Mouse (Mus musculus): ENCODE measurements at regions not wholly inside any gene's neighbourhood (a gene's known extent, or its start where the extent isn't known, plus 50 kb on each side); places are given as distances from the start of the nearest gene placed in this dataset.

- Histone ChIP-seq H3K36me3 (ENCODE audit: control insufficient read depth in 1 of 2, insufficient read depth in 2 of 2, low read length in 2 of 2) (no peaks in the 10 kb centered on the region), H3K27ac (ENCODE audit: control insufficient read depth, low read depth, low read length) (no peak overlapping the region), H3K79me2 (ENCODE audit: control insufficient read depth, insufficient read depth, low read length, poor library complexity) (no peaks in the 10 kb centered on the region), H3K4me3 (ENCODE audit: control insufficient read depth in 1 of 2, insufficient read depth in 1 of 2, low read depth in 2 of 2, low read length in 2 of 2) (no peak overlapping the region), H3K9me3 (replicated peaks; ENCODE audit: insufficient read depth, low read length) (no peaks in the 10 kb centered on the region), H3K27me3 (ENCODE audit: control insufficient read depth in 1 of 2, insufficient read depth in 2 of 2, low read length in 2 of 2) (no peaks in the 10 kb centered on the region), H3K4me1 (ENCODE audit: control insufficient read depth in 1 of 2, insufficient read depth in 2 of 2, low read length in 2 of 2) (no peaks in the 10 kb centered on the region), H3K9ac (ENCODE audit: control insufficient read depth, low read depth, low read length, poor library complexity, severe bottlenecking) (no peak overlapping the region)
- no peak for TF ChIP-seq EP300 (IDR thresholded peaks at IDR 0.05; ENCODE audit: low read depth in 1 of 2, low read length in 2 of 2)
- no peak for TF ChIP-seq POLR2A (IDR thresholded peaks at IDR 0.05; ENCODE audit: control insufficient read depth in 1 of 2, insufficient read depth in 1 of 2, low read depth in 1 of 2, low read length in 2 of 2, poor library complexity in 1 of 2)
- no peak for TF ChIP-seq ZNF384 (IDR thresholded peaks at IDR 0.05; ENCODE audit: low read depth, low read length)
- no peak for TF ChIP-seq SMC3 (IDR thresholded peaks at IDR 0.05; ENCODE audit: low read depth, low read length)
- no peak for TF ChIP-seq ETS1 (IDR thresholded peaks at IDR 0.05; ENCODE audit: low read depth, low read length)
- TF ChIP-seq E2F4 (IDR thresholded peaks at IDR 0.05; ENCODE audit: borderline replicate concordance, low read depth, low read length): no peak
- TF ChIP-seq ZKSCAN1 (IDR thresholded peaks at IDR 0.05; ENCODE audit: low read depth, low read length): no peak
- DNase-seq (ENCODE audit: low read depth, low spot score): no peak
Observed at GRCm38 (mm10) chr12:27786716-27787291, 444.4 kb upstream of the Sox11 start.

GRCm38 (mm10) chr12:27780801-27781200 is 438.4 kb upstream of the Sox11 start:
- Histone ChIP-seq H3K4me1 (ENCODE audit: control insufficient read depth in 1 of 2, insufficient read depth in 2 of 2, low read length in 2 of 2) (no peaks in the 10 kb centered on the region), H3K4me3 (ENCODE audit: control insufficient read depth in 1 of 2, insufficient read depth in 1 of 2, low read depth in 2 of 2, low read length in 2 of 2) (no peak overlapping the region), H3K36me3 (ENCODE audit: control insufficient read depth in 1 of 2, insufficient read depth in 2 of 2, low read length in 2 of 2) (no peaks in the 10 kb centered on the region), H3K9me3 (replicated peaks; ENCODE audit: insufficient read depth, low read length) (no peaks in the 10 kb centered on the region), H3K27ac (ENCODE audit: control insufficient read depth, low read depth, low read length) (no peak overlapping the region), H3K27me3 (ENCODE audit: control insufficient read depth in 1 of 2, insufficient read depth in 2 of 2, low read length in 2 of 2) (no peaks in the 10 kb centered on the region), H3K79me2 (ENCODE audit: control insufficient read depth, insufficient read depth, low read length, poor library complexity) (no peaks in the 10 kb centered on the region), H3K9ac (ENCODE audit: control insufficient read depth, low read depth, low read length, poor library complexity, severe bottlenecking) (no peak overlapping the region)
- no peak for TF ChIP-seq CTCF (IDR thresholded peaks at IDR 0.05 in 2 of 3, conservative IDR thresholded peaks at IDR 0.05 in 1 of 3; ENCODE audit: control insufficient read depth in 1 of 3, insufficient read depth in 1 of 3, low read depth in 2 of 3, low read length in 3 of 3, poor library complexity in 1 of 3, severe bottlenecking in 1 of 3)
- TF ChIP-seq ZNF384 (IDR thresholded peaks at IDR 0.05; ENCODE audit: low read depth, low read length): no peak
- TF ChIP-seq GATA1 (IDR thresholded peaks at IDR 0.05; ENCODE audit: low read depth, low read length): no peak
- TF ChIP-seq ZMIZ1 (IDR thresholded peaks at IDR 0.05; ENCODE audit: low read depth, low read length): no peak
- TF ChIP-seq ZC3H11A (IDR thresholded peaks at IDR 0.05; ENCODE audit: low read depth, low read length): no peak
- TF ChIP-seq RAD21 (IDR thresholded peaks at IDR 0.05; ENCODE audit: low read depth, low read length): no peak
- TF ChIP-seq NELFE (IDR thresholded peaks at IDR 0.05; ENCODE audit: low read depth, low read length): no peak
- DNase-seq (ENCODE audit: low read depth, low spot score): no peak

DNA sequence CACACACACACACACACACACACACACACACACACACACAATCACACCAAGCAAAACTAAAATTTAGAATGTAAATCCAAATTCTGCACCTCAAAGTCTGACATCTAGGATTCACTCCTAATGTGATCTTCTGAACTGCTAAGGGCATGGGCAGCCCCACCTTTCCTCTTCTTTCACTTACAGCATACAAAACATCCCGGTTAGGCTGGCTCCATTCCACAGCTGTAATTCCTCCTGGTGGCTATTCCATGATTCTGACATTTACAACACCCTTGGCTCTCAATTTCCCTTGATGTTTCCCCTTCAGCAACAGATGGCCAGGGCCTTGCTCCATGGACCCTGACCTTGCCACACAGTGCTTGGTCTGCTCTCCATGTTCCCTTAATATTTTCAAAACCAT is 423.6 kb upstream of the Sox11 start:
- no peak overlapping the region for H3K4me3 ChIP-seq (ENCODE audit: control insufficient read depth in 1 of 2, insufficient read depth in 1 of 2, low read depth in 2 of 2, low read length in 2 of 2)
- no peak overlapping the region for H3K27ac ChIP-seq (ENCODE audit: control insufficient read depth, low read depth, low read length)
- no peaks in the 10 kb centered on the region for H3K36me3 ChIP-seq (ENCODE audit: control insufficient read depth in 1 of 2, insufficient read depth in 2 of 2, low read length in 2 of 2)
- H3K27me3 ChIP-seq (ENCODE audit: control insufficient read depth in 1 of 2, insufficient read depth in 2 of 2, low read length in 2 of 2): no peaks in the 10 kb centered on the region
- no peaks in the 10 kb centered on the region for H3K4me1 ChIP-seq (ENCODE audit: control insufficient read depth in 1 of 2, insufficient read depth in 2 of 2, low read length in 2 of 2)
- TF ChIP-seq UBTF (IDR thresholded peaks at IDR 0.05; ENCODE audit: borderline replicate concordance, insufficient read depth, low read depth, low read length) (no peak), KAT2A (conservative IDR thresholded peaks at IDR 0.05; ENCODE audit: low read depth, low read length) (no peak), USF2 (IDR thresholded peaks at IDR 0.05; ENCODE audit: borderline replicate concordance in 1 of 2, insufficient read depth in 1 of 2, low read depth in 1 of 2, low read length in 2 of 2) (no peak), ZNF384 (IDR thresholded peaks at IDR 0.05; ENCODE audit: low read depth, low read length) (no peak), SMC3 (IDR thresholded peaks at IDR 0.05; ENCODE audit: low read depth, low read length) (no peak), MAFK (IDR thresholded peaks at IDR 0.05; ENCODE audit: borderline replicate concordance, low read depth, low read length) (no peak), JUND (IDR thresholded peaks at IDR 0.05; ENCODE audit: low read depth, low read length) (no peak), RCOR1 (IDR thresholded peaks at IDR 0.05; ENCODE audit: low read depth, low read length) (no peak), POLR2AphosphoS5 (IDR thresholded peaks at IDR 0.05; ENCODE audit: borderline replicate concordance, low read depth, low read length) (no peak), MAZ (IDR thresholded peaks at IDR 0.05; ENCODE audit: low read depth, low read length) (no peak)
- no peaks in the 10 kb centered on the region for H3K79me2 ChIP-seq (ENCODE audit: control insufficient read depth, insufficient read depth, low read length, poor library complexity)
- H3K9me3 ChIP-seq (replicated peaks; ENCODE audit: insufficient read depth, low read length): no peaks in the 10 kb centered on the region
- no peak for DNase-seq (ENCODE audit: low read depth, low spot score)
- no peak overlapping the region for H3K9ac ChIP-seq (ENCODE audit: control insufficient read depth, low read depth, low read length, poor library complexity, severe bottlenecking)

All from MEL (cell line).